Mouse (Mus musculus) heart, embryonic 14.5 days (tissue): Measurements from ENCODE around the gene Gjc3. TPM values are rescaled to one million over a fixed set of nuclear protein-coding genes. Genes with fewer than 3 reads are reported as not detected.

Source experiments
- ATAC-seq: fragments of 200-750 bp; cut with Nextera tagmentation; 2 replicates; pipeline ENCODE4 v1.8.0; 2017; ENCODE audit warnings: low read depth, moderate TSS enrichment; ENCODE audit not compliant: insufficient number of reproducible peaks, insufficient read depth, low FRiP score
- H3K27ac ChIP-seq, 2 experiments: fragments of 200-500 bp in 1 of 2; fragments of 300-500 bp in 1 of 2; sonication (generic) in 1 of 2; replicated peaks in 1 of 2; 2 replicates each; pipeline ENCODE4 v1.5.1; 2012 to 2014; ENCODE audit warnings: low read depth in 2 of 2, low read length in 2 of 2, control low read depth in 1 of 2, mild to moderate bottlenecking in 1 of 2, mixed read lengths in 1 of 2; ENCODE audit not compliant: control insufficient read depth in 1 of 2, insufficient read depth in 1 of 2
- H3K27me3 ChIP-seq: fragments of 300-500 bp; sonication (generic); 2 replicates; pipeline ENCODE4 v1.6.1; 2014; ENCODE audit warnings: mild to moderate bottlenecking, low read length, control low read depth; ENCODE audit not compliant: control insufficient read depth, insufficient read depth
- H3K36me3 ChIP-seq: fragments of 300-500 bp; sonication (generic); 2 replicates; pipeline ENCODE4 v1.6.1; 2014; ENCODE audit warnings: mild to moderate bottlenecking, control low read depth, low read length, mixed read lengths; ENCODE audit not compliant: control insufficient read depth, insufficient read depth
- H3K4me1 ChIP-seq, 2 experiments: fragments of 200-500 bp in 1 of 2; fragments of 300-500 bp in 1 of 2; sonication (generic) in 1 of 2; 2 replicates each; pipeline ENCODE4 v1.6.1; 2012 to 2014; ENCODE audit warnings: low read length in 2 of 2, control low read depth in 1 of 2, mixed read lengths in 1 of 2; ENCODE audit not compliant: control insufficient read depth in 2 of 2, insufficient read depth in 2 of 2
- H3K4me2 ChIP-seq: fragments of 300-500 bp; sonication (generic); 2 replicates; pipeline ENCODE4 v1.6.1; 2014; ENCODE audit warnings: mild to moderate bottlenecking, low read length
- H3K4me3 ChIP-seq, 2 experiments: fragments of 200-500 bp in 1 of 2; fragments of 300-500 bp in 1 of 2; sonication (generic) in 1 of 2; 2 replicates each; pipeline ENCODE4 v1.5.1; 2012 to 2014; ENCODE audit warnings: low read length in 2 of 2, mild to moderate bottlenecking in 2 of 2, control low read depth in 1 of 2, low read depth in 1 of 2, moderate library complexity in 1 of 2; ENCODE audit not compliant: control insufficient read depth in 1 of 2, insufficient read depth in 1 of 2
- H3K9ac ChIP-seq: fragments of 300-500 bp; sonication (generic); 2 replicates; pipeline ENCODE4 v1.6.1; 2014; ENCODE audit warnings: mild to moderate bottlenecking, low read length
- H3K9me3 ChIP-seq: fragments of 300-500 bp; sonication (generic); 2 replicates; pipeline ENCODE4 v1.6.1; 2016; ENCODE audit warnings: low read length, control low read depth; ENCODE audit not compliant: control insufficient read depth
- WGBS: fragments of 180-500 bp; shearing (Covaris S2); extraction: QIAGEN DNeasy Blood & Tissue Kit; methylation state at CpG from one replicate; pipeline ENCODE4 v1.1.7; 2014; 5-methylcytosine and 5-hydroxymethylcytosine counted together
- polyA plus RNA-seq: library from polyadenylated mRNA; unstranded; fragments of >200 nt; fragmentation: Nextera tagmentation; extraction: Ambion mirVana; gene quantifications from 2 replicates; pipeline ENCODE4 v1.2.1, GENCODE M21; 2014

Gene Gjc3
- polyA plus RNA-seq, 1 experiment from 2014 or later, result 0.11 TPM

DNA sequence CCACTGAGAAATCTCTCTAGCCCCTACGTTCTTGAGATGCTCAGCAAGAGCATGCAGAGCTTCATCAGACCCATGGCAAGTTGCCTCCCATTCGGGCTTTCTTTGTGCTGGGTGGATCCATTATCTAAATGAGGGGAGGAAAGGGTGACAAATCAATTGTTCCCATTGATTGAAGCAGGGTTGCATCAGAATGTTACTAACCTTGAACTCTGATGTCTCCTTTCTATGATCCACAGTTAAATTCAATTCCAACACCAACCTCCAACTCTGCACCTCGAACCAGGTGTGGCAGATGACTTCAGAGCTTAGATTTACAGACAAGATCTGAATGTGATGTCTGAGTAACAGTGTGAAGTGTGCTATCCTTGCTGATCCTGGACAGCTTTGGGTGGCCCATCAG lies 11.8 kb upstream of the Gjc3 start:
- no peak overlapping the region for H3K4me2 ChIP-seq
- ATAC-seq, result no peak
- H3K9ac ChIP-seq, result no peak overlapping the region
- H3K27ac ChIP-seq, result no peak overlapping the region
- H3K4me1 ChIP-seq, result no peaks in the 10 kb centered on the region
- no peaks in the 10 kb centered on the region for H3K36me3 ChIP-seq
- H3K4me3 ChIP-seq, result no peak overlapping the region
- 0 out of 2 replicates have a peak, but pooled peaks cover 7% of the 10 kb centered on the region for H3K27me3 ChIP-seq
- 56% methylated on average over 3 of the region's 3 CpGs for WGBS
- H3K9me3 ChIP-seq, result no peaks in the 10 kb centered on the region

- H3K4me1 ChIP-seq, result no peaks in the 10 kb centered on the region
- H3K9ac ChIP-seq, result no peak overlapping the region
- H3K36me3 ChIP-seq, result no peaks in the 10 kb centered on the region
- no peak overlapping the region for H3K27ac ChIP-seq
- 42% methylated on average over 3 of the region's 3 CpGs for WGBS
- no peaks in the 10 kb centered on the region for H3K9me3 ChIP-seq
- 0 out of 2 replicates have a peak, but pooled peaks cover 7% of the 10 kb centered on the region for H3K27me3 ChIP-seq
- H3K4me2 ChIP-seq, result no peak overlapping the region
- H3K4me3 ChIP-seq, result no peak overlapping the region
- ATAC-seq, result no peak
Observed at GRCm38 (mm10) chr5:137973738-137974137, 10.8 kb upstream of the Gjc3 start.

DNA sequence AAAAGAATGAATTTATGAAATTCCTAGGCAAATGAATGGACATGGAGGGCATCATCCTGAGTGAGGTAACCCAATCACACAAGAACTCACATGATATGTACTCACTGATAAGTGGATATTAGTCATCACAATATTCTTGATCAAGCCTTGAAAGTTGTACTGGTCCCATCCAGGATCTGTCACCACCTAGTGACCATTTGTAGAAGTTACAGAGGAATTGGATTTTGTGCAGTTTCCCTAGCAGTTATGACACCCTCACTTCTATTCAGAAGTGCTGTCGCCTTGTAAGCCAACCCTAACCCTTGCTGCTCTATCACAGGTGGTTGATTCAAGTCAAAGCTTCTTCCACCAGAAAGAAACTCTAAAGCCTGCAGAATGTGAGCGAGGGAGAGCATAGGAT lies 10.3 kb upstream of the Gjc3 start:
- no peak for ATAC-seq

DNA sequence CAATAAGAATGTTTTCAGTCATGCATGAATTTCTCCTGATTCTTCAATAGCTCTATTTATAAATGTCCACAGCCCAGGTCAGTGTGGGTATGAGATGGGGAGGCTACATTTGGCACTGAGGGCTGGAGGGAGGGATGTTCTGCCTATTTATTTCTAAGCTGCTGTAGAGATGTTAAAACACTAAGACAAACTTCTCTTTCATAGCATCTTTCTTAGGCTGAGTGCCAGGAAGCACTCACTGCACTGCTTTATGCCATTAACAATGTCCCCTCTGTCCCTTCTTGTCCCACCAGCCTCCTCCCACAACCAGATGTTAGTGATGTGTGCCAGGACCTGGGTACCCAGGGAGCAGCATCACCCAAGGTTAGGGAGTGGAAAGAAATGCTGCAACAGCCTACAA lies 3.6 kb upstream of the Gjc3 start:
- Histone ChIP-seq H3K4me3 (no peak overlapping the region), H3K9me3 (no peaks in the 10 kb centered on the region), H3K9ac (no peak overlapping the region), H3K27me3 (no peaks in the 10 kb centered on the region), H3K27ac (no peak overlapping the region), H3K4me2 (no peak overlapping the region), H3K4me1 (no peaks in the 10 kb centered on the region), H3K36me3 (no peaks in the 10 kb centered on the region)
- ATAC-seq, result no peak

More for the DNA sequence above, 10.3 kb upstream of the Gjc3 start:
- 66% methylated on average over 2 of the region's 2 CpGs for WGBS
- Histone ChIP-seq H3K9ac (no peak overlapping the region), H3K4me2 (no peak overlapping the region), H3K36me3 (no peaks in the 10 kb centered on the region), H3K27me3 (0 out of 2 replicates have a peak, but pooled peaks cover 7% of the 10 kb centered on the region), H3K27ac (no peak overlapping the region), H3K9me3 (no peaks in the 10 kb centered on the region), H3K4me1 (no peaks in the 10 kb centered on the region), H3K4me3 (no peak overlapping the region)

DNA sequence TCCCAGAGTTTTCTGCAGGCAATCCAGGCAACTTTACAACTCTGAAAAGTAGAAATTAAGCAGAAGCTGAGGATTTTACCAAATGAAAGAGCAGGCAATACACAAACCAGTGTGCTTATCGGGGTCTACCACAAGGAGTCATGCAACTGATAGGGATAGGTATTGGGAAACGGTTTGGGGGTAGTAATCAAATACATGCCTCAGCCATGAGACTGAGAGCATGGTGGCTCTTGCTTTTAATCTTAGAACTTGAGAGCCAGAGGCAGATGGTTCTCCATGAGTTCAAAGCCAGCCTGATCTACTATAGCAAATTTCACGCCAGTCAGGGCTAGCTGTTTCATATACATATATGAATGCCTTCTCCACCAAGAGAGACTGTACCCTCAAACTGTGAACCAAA lies 6.5 kb downstream of the Gjc3 start:
- no peak overlapping the region for H3K4me2 ChIP-seq
- no peak overlapping the region for H3K27ac ChIP-seq
- no peak overlapping the region for H3K9ac ChIP-seq
- WGBS, result 81% methylated on average over 3 of the region's 3 CpGs
- H3K27me3 ChIP-seq, result no peaks in the 10 kb centered on the region
- ATAC-seq, result no peak
- no peaks in the 10 kb centered on the region for H3K9me3 ChIP-seq
- no peaks in the 10 kb centered on the region for H3K4me1 ChIP-seq
- no peak overlapping the region for H3K4me3 ChIP-seq
- H3K36me3 ChIP-seq, result no peaks in the 10 kb centered on the region

GRCm38 (mm10) chr5:137951218-137951617 lies 11.7 kb downstream of the Gjc3 start:
- no peaks in the 10 kb centered on the region for H3K36me3 ChIP-seq
- no peak overlapping the region for H3K4me3 ChIP-seq
- no peak overlapping the region for H3K27ac ChIP-seq
- no peak for ATAC-seq
- no peaks in the 10 kb centered on the region for H3K27me3 ChIP-seq
- H3K9ac ChIP-seq, result no peak overlapping the region
- H3K4me2 ChIP-seq, result no peak overlapping the region
- WGBS, result 28% methylated on average over 6 of the region's 6 CpGs
- H3K9me3 ChIP-seq, result no peaks in the 10 kb centered on the region
- H3K4me1 ChIP-seq, result no peaks in the 10 kb centered on the region

DNA sequence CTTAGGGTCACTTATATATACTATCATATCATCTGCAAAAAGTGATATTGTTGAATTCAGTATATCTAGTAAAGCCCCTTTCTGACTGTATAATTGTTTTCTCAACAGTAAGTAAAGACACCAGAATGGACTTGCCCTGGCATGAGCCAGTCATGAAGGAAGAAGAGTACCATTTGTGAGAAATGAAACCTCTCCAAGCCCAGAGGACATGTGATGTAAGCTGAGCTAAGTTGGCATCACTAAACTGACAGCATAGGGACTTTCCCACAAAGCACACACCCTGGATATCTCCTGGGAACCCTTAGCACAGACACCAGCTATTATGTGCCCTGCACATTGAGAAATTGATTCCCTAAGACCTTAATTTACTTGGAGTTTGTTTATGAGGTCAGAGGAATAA lies 15.6 kb downstream of the Gjc3 start:
- no peaks in the 10 kb centered on the region for H3K9me3 ChIP-seq
- H3K4me1 ChIP-seq, result no peaks in the 10 kb centered on the region
- H3K27me3 ChIP-seq, result no peaks in the 10 kb centered on the region
- no peak for ATAC-seq
- H3K27ac ChIP-seq, result no peak overlapping the region
- no peak overlapping the region for H3K4me3 ChIP-seq
- H3K4me2 ChIP-seq, result no peak overlapping the region
- H3K9ac ChIP-seq, result no peak overlapping the region
- H3K36me3 ChIP-seq, result no peaks in the 10 kb centered on the region

GRCm38 (mm10) chr5:137943133-137943532 lies 19.8 kb downstream of the Gjc3 start:
- H3K27me3 ChIP-seq, result no peaks in the 10 kb centered on the region
- no peak overlapping the region for H3K27ac ChIP-seq
- no peaks in the 10 kb centered on the region for H3K9me3 ChIP-seq
- ATAC-seq, result no peak
- no peak overlapping the region for H3K4me3 ChIP-seq
- no peaks in the 10 kb centered on the region for H3K4me1 ChIP-seq
- H3K36me3 ChIP-seq, result no peaks in the 10 kb centered on the region
- H3K9ac ChIP-seq, result no peak overlapping the region
- H3K4me2 ChIP-seq, result no peak overlapping the region
- WGBS, result 46% methylated on average over 1 of the region's 1 CpGs
